Mouse (Mus musculus) CH12F3 (cell line): ENCODE results near the gene Syp.

ENCODE experiments used
- in situ Hi-C: fragments of 300-500 bp; cut with MboI; formaldehyde crosslinking; loops from 2 replicates; pipeline ENCODE4 v1.14.3; 2020; ENCODE audit warnings: low sequenced_read_pairs

Gene Syp

DNA sequence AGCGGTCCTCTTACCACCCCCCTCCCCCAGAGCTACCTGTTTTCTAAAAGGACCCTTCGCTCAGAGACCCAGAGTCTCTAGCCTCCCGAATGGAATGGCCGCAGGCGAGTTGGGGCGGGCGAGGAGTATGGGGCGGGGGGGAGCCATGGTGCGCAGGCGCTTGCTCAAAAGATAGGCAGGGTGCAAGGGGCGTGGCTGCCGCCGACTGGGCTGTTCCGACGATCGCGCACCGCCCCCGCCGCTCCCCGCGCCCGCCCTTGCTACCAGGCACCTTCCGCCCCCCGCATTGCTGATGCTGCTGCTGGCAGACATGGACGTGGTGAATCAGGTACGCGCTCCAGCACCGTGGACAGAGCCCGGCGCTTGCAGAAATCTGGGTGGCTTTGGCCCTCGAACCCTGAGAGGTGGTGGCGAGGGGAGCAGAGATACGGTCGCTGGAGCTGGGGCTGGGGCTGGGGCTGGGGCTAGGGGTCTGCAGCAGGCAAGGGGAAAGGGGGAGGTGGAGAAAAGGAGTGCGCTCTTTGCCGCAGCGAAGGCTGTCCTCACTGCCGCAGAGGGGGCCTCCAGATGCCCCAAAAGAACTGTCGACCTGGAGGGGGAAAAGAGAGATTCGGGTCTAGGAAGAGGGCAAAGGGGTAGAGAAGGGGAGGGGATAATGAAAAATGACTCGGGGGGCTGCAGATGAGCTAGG is at the start of gene Syp:
Gene Syp (plus strand): TSS at position 71 of the 691 bp plus-strand sequence.
- in situ Hi-C loops: no loop called here

- in situ Hi-C loops: no loop called here
These were observed 42.9 kb upstream of the Syp start for GRCm38 (mm10) chrX:7595371-7595770.

DNA sequence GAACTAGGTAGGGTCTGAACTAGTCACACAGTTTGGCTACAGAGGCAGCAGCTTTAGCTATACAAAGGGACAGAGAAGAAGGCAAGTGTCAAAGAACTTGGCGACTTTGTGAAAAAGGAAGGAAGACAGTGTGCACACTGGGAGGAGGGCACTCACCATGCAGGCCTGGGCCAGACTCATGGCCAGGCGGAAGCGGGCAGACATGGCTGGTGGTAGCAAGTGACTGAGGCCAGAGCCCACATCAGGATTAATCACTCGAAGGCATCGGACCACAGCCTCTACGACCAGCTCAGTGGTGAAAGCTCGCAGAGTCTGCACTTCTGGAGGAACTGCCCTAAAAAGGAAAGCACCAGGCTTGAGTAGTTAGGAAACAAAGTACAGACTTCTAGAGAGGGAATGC is 34.3 kb upstream of the Syp start:
- in situ Hi-C loops: no loop called here

GRCm38 (mm10) chrX:7604879-7605574 is 33.2 kb upstream of the Syp start, which contains the start of gene Ccdc22:
Gene Ccdc22 (minus strand): TSS chrX:7605517.
- in situ Hi-C loops: no loop called here

DNA sequence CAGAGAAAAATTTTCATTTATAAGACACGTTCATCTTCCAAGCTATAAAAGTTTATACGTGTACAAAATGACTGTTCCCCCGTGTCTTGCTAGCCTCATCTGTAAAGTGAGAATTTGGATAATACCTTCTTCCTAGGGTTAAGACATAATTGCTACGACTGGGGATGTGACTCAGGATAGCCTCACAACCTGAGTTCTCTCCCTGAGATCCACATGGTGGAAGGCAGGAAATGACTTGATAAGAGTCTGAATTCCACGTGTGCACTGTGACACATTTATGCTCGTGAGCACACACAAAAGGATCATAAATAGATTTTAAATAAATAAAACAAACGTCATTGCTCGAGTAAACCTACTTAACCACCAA is 32.7 kb upstream of the Syp start:
- in situ Hi-C loops: no loop called here

DNA sequence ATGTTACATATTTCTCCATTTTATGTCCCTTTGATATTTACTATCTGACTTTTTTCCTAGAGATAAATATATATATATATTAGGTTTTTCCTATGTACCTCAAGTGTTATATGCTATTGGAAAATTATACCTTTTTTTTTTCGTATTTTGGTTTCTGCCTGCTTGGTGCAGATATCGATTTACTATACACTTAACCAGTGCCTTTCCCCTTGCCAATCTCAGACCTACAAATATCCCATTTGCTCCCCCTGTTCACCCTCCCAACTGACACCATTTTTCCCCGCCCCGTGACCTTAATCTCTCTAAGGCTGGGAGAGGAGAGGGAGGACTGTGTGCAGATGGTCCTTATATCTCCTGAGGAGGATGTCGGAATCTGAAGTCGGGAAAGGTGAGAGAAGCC is 31.5 kb upstream of the Syp start, which contains the start of gene Cacna1f:
Gene Cacna1f (plus strand): TSS at position 301 of the 400 bp plus-strand sequence.
- in situ Hi-C loops: no loop called here

- in situ Hi-C loops: no loop called here
These were observed 28.2 kb upstream of the Syp start for GRCm38 (mm10) chrX:7610035-7610434.

- in situ Hi-C loops: no loop called here
These were observed 27.6 kb upstream of the Syp start for GRCm38 (mm10) chrX:7610536-7611258.

GRCm38 (mm10) chrX:7617889-7618551 is 20.3 kb upstream of the Syp start:
- in situ Hi-C loops: no loop called here

- in situ Hi-C loops: no loop called here
These were observed 5.7 kb upstream of the Syp start for GRCm38 (mm10) chrX:7632560-7632959.

- in situ Hi-C loops: no loop called here
These were observed 3.2 kb upstream of the Syp start for GRCm38 (mm10) chrX:7635101-7635500.

DNA sequence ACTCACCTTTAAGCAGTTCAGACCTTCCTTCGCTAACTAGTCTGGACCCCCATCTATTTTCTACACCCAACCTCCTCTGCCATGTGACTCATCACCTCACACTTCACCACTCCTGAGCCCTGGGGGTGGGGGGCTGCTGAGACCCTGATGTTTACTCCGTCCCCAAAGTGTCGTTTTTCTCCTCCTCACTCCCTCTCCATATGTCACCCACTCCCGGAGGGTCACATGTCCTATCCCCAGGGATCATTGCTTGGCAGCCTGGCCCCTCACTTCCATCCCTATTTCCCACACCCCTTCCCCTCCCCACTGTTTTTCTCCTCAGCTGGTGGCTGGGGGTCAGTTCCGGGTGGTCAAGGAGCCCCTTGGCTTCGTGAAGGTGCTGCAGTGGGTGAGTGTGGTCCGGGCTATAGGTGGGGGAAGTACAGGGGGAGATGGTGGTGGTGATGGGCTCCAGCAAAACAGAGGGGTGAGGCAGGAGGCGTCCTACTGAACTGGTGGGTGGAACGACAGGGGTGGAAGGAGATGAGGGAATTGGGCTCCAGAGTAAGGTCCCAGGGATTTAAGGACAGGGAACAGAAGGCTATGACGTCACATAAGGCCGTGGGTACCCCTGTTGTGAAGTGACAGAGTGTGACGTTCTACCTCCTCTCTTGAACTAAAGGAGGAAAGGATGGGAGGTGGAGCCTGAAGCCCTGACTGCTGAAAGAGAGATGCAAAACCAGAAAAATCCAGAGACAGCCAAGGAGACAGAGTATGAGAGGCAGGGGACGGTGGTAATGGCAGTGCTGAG is 1.5 kb downstream of the Syp start:
- in situ Hi-C loops: no loop called here

DNA sequence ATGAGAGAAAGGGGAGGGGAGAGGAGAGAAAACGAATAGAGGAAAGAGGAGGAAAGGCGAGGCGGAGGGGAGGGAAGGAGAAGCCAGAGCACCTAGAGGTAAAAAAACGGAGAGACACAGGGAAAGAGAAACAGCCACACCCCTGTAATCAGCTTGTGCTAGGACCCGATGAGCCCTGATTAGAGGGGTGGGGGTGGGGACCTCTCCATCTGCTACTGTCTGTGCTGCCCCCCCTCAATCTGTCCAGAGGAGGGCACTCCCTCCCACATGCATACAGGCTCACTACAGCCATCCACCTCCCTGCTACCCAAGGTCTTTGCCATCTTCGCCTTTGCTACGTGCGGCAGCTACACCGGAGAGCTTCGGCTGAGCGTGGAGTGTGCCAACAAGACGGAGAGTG is 2.5 kb downstream of the Syp start:
- in situ Hi-C loops: no loop called here

GRCm38 (mm10) chrX:7645349-7645748 is 7.1 kb downstream of the Syp start:
- in situ Hi-C loops: no loop called here

- in situ Hi-C loops: no loop called here
These were observed 10.5 kb downstream of the Syp start for GRCm38 (mm10) chrX:7648671-7649304.

DNA sequence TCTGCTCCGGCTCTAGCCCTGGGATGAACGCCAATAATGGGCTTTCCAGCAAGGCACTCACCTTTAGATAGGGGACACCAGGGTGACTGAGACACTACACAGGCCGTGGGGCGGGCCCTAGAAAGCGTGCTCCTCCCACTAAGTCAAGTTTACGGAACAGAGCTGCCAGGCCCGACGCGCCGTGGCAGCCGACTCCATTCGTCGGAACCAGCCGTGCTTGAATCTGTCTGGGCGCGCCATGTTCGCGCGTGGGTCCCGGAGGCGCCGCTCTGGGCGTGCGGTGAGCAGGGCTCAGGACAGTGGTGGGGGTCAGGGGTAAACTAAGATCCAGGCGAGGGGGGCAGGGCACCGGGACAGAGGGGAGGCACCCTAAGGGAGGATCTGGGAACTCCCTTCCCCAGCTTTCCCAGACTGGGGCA is 19.0 kb downstream of the Syp start, which contains the start of gene Prickle3:
Gene Prickle3 (plus strand): TSS at position 40 of the 419 bp plus-strand sequence.
- in situ Hi-C loops: no loop called here

DNA sequence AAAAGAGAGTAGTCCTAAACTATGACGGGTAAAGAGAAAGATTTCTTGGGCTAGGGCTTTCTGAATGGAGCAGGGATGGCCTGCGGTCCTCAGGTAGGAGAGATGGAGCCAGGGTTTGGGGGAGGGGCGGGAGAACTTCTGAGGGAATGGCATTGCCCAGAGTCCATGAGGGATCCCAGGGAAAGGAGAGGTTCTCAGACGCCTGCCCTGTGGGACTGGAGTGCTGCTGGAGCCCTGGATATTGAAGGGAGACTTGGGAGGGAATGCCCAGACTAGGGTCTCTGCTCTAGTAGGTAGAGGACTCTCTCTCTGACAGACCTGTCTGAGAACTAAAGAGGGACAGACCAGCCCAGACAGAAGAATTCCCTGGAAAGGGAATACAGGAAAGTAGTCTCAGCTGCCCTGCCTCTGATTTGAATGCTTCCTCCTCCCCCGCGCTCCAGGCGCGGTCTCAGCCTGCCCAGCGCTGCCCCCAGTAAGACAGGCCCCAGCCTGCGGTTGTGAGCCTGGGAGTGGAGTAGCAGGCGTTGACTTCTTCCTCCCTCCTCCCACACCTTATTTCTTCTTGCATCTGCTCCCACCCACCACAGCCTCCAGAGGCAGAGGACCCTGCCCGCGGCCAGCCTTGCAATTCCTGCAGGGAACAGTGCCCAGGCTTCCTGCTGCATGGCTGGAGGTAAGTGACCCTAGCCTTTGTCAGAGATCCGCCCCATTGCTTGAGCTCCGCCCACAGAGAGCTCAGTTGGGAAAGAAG is 19.9 kb downstream of the Syp start:
- in situ Hi-C loops: no loop called here

DNA sequence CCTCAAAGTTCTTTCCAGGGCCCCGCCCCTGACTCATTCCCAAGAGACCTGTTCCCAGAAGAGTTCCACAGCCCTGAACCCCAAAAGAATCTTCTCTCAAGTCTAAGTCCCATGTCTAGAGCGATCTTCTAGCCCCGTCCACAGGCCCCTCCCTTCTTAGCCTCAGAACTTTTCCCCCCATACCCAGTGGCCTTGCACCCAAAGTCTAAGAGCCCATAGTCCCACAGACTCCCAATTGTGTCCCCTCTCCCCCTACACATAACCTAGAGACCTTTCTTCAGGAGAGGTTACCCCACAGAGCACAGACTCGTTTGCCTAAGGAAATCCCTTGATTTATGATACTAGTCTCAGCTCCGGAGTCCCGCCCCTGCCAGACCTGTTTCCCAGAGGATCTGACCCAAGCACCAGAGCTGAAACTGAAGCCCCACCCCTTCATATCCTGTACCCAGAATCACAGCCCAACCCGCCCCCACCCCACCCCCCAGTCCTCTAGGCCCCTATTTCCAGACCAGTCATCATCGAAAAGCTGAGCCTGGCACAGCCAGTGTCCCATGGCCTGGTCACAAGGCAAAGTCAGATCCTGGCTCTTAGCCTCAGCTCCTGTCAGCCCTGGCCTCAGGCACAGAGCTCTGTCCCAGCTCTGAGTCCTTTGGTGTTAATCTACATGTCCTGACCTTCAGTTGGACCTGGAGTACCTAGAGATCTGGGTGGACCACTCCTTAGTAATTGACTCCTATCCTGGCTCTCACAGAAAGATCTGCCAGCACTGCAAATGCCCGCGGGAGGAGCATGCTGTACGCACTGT is 20.7 kb downstream of the Syp start:
- in situ Hi-C loops: no loop called here
